Mouse (Mus musculus): ENCODE results near the gene Lrp1.

Lrp1 gene

GRCm38 (mm10) chr10:127645791-127646190 is 24.8 kb upstream of the Lrp1 start:
- DNase-seq: no peak

GRCm38 (mm10) chr10:127643553-127644238 is 22.7 kb upstream of the Lrp1 start:
- peak; percentile 87 for DNase-seq

GRCm38 (mm10) chr10:127642772-127643552 is 22.0 kb upstream of the Lrp1 start, which contains the start of gene Stat6:
Gene Stat6, plus strand, starts transcription at chr10:127642986.
- peak; percentile 89 for DNase-seq

DNA sequence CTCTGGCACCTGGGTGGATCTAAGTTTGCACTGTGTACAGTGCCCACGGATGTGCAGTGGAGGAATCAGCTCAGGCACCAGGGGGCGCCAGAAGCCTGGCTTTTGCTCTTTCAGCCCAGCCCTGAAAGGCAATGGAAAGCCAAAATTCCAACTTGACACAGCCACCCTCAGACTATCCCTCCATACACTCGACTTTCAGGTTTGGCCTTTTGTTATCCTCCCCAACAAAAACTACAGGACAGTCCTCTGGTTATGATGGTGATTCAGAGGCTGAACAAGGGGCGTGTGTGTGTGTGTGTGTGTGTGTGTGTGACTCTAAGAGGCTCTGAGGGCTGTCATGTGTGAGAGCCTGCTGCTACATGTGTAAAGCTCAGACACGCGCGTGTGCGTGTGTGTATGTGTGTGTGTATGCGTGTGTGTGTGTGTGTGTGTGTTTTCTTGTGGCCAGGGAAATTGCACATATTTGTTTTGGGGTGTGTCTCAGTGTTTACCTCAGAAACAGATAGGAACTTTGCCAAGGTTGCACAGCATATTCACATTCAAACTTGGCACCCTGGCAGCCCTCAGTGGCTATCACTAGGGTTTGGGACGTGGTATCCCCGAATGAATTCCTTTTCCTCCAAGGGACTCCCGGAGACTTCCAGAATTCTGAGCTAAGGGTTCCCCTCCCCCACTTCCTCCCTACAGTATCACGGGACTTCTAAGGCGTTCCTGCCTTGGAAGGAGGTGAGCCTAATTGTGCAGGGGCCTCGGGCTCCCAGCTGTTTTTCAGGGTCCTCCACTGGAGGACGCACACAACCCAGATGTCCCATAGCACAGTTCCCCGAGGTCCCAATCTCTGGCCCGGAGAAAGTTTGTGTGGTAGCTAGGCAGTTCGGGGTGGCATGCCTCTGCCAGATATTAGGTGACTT is 21.2 kb upstream of the Lrp1 start:
- peak; percentile 93 for DNase-seq

- no peak for DNase-seq
These were observed 19.5 kb upstream of the Lrp1 start for GRCm38 (mm10) chr10:127640421-127640820.

DNA sequence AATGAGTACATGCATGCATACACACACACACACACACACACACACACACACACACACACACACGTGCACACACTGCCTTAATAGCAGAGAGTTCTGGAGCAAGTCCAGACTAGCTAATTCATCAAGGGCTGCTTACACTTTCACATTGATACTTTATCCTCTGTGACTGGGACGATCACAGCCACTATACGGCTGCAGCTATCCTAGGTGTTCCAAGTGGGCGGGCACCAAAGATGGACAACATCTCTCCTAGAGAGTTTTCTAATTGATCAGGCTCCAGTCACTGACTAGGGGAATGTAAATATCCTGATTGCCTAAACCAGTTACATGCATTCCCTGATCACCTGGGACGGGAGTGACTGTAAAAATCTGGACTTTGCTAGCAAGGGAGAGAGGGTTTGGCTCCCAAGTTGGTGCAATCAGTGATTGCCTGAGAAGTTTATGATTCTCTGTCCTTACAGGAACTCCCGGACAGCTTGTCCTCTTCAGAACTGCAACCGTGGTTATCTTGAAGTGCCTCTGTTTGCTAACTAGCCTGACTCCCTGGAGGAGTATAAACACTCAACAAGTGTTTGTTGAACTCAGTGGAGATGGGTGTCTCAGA is 11.8 kb upstream of the Lrp1 start:
- DNase-seq: no peak

- no peak for DNase-seq
These were observed 10.6 kb upstream of the Lrp1 start for GRCm38 (mm10) chr10:127631261-127632214.

DNA sequence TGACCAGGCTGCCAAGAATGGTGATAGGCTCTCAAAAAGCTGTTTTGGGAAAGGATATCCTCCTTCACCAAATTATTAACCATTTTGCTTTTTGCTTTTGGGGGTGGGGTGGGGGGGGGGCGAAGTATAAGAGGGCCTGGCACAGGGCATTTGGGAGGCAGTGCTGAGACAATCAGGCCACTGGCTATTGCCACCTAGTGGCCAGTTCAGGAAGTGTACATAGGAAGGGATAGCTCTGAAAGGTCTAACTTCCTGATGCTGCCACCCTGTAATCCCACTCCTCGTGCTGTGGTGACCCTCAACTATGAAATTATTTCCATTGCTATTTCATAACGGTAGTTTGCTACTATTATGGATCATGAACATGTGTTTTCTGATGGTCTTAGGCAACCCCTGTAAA is 5.5 kb upstream of the Lrp1 start:
- peak; percentile 58 for DNase-seq

DNA sequence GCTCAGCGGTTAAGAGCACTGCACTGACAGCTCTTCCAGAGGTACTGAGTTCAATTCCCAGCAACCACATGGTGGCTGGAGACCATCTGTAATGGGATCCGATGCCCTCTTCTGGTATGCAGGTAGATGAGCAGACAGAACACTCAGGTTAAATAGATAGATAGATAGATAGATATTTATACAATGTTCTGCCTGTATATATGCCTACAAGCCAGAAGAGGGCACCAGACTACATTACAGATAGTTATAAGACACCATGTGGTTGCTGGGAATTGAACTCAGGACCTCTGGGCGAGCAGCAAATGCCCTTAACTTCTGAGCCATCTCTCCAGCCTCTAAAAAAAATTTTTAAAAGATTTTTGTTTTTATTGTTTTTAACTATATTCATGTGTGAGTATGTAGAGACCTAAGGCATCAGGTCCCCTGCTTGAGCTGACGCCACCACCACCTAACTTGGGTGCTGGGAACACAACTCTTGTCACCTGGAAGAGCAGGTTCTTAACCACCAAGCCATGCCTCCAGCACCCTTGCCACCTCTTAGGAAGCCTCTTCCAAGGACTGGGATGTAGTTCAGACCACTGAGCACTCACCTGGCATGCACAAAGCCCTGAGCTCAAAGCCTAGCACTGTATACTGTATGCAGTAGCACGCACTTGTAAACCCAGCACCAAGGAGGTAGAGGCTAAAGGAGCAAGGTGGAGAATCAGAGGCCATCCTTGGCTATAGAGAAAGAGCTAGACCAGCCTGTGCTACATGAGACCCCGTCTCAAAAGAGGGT is 2.7 kb upstream of the Lrp1 start:
- no peak for DNase-seq

GRCm38 (mm10) chr10:127622661-127623060 is 1.7 kb upstream of the Lrp1 start:
- no peak for DNase-seq

GRCm38 (mm10) chr10:127622057-127622392 is 1.1 kb upstream of the Lrp1 start:
- DNase-seq: no peak

- peak; percentile 58 for DNase-seq
These were observed 476 bp upstream of the Lrp1 start for GRCm38 (mm10) chr10:127621191-127622056.

DNA sequence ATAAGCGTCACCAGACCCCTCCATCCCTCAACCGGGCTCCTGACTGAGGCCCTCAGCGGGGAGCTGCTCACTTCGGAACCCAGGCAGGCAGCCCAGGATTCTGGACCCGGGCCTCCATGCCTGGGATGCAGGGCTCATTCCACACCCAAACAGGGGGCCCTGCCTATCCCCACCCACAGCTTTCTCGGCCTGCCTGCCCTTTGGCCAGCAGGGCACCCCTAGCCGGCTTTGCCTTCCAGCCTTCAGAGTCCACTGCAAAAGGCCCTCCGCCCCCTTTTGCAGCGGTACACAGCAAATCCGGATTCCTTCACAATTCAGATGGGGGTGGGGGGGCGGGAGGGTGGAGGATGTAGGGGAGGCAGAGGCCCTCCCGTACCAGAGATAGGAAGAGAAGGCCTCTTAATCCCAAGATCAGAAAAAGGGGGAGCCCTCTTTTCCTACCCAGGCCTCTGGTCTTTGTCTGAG is 975 bp downstream of the Lrp1 start:
- DNase-seq: no peak

- DNase-seq: no peak
These were observed 1.7 kb downstream of the Lrp1 start for GRCm38 (mm10) chr10:127619119-127619721.

DNA sequence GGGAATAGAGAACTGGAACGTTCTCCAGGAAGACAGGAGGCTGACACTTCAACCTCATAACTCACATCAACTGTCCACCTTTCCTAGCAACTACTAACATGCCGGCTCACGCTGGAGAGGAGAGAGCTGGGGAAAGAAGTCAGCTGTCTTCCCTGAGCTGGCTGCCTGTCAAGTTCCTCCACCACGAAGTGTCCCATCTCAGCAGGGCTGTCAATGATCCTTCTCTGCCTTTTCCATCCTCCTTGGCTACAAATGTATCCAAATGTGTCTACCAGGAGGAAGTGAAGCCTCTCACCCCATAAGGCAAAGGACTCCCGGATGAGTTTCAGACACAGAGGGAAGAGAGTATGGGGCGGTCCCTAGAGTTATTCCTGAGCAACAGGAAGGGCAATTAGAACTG is 2.8 kb downstream of the Lrp1 start:
- DNase-seq: no peak

DNA sequence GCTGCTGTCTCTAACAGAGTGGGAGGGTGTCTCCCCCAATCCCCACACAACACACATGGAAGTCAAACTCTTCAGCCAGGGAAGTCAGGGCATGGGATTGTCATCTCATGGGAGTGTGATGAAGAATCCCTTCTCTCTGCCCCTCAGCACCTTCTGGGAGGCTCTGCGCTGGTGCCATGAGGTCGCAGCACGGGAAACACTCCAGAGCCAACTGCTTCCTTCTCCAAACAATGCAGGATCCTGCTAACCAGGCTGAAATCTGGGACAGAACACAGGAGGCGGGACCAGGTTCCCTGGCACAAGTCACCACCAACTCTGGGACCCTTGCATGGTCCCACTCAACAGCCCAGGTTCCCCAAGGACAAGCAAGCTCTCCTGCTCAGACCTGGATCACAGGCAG is 3.7 kb downstream of the Lrp1 start:
- DNase-seq: no peak

DNA sequence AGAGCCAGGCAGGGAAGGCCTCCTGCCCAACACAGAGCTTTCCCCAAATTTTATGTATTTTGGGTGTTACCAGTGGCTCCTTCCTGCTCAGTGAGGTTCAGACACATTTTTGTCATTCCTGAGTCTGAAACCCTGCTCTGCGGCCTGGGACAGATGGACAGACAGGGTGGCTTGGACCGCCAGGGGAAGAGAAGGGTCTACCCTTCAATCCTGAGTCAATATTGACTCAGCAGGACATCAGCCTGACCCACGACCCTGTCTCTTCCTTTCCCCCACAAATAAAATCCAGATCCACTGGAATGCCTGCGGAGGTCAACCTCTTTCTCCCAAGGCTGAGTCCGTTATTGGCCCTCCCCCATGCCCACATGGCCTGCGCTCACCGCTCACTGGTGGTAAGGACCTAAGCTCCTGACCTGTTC is 4.7 kb downstream of the Lrp1 start:
- DNase-seq: no peak

GRCm38 (mm10) chr10:127615591-127615990 is 5.4 kb downstream of the Lrp1 start:
- no peak for DNase-seq

GRCm38 (mm10) chr10:127615034-127615374 is 5.9 kb downstream of the Lrp1 start:
- no peak for DNase-seq
